Mouse (Mus musculus): Measurements from ENCODE around the gene Cbx3.

Gene Cbx3

DNA sequence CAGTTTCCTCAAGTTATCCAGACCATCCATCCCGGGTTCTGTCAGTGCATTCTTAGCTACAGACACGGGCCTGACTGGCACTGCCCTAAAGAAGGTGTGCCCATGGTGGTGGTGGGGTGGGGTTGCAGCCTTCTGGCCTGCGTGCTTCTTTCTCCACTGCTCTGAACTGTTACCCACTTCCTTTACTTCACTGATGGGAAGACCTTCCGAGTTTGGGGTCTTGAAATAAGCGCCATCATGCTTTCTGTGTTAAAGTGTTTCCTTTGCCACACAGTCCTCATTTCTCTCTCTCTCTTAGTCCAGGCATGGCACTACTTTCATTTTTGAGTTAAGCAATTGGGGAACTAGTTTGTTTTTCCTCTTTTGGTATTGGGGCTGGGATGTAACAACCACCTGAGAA, 54.8 kb downstream of the Cbx3 start:
- no peak for DNase-seq (ENCODE audit: low spot score)

DNA sequence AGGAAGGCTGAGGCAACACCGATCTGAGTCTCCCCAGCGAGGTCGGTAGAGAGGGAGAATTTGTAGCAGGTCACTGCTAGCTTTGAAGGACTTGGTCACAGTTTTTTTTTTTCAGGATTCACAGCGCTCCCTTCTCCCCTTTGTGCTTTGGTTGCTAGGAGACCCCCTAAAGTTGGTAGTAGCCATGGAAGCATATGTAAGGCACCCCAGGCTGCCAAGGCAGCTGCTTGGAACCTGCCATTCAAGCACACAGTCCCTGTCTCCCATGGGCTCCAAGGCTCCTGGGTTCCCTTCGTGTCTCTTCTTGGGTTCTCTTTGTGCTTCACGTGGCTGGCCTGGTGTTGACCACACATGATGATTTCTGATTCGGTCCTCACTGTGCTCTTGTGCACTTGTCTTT, 59.3 kb downstream of the Cbx3 start:
- no peak for DNase-seq (ENCODE audit: low spot score)
